Mouse (Mus musculus): ENCODE measurements around the gene Tbc1d8. TPM values are rescaled to one million over a fixed set of nuclear protein-coding genes. Genes with fewer than 3 reads are reported as not detected.

Gene Tbc1d8
- total and polyA plus RNA-seq, 3 experiments, result 1.5 to 2.4 TPM; not detected in 1

DNA sequence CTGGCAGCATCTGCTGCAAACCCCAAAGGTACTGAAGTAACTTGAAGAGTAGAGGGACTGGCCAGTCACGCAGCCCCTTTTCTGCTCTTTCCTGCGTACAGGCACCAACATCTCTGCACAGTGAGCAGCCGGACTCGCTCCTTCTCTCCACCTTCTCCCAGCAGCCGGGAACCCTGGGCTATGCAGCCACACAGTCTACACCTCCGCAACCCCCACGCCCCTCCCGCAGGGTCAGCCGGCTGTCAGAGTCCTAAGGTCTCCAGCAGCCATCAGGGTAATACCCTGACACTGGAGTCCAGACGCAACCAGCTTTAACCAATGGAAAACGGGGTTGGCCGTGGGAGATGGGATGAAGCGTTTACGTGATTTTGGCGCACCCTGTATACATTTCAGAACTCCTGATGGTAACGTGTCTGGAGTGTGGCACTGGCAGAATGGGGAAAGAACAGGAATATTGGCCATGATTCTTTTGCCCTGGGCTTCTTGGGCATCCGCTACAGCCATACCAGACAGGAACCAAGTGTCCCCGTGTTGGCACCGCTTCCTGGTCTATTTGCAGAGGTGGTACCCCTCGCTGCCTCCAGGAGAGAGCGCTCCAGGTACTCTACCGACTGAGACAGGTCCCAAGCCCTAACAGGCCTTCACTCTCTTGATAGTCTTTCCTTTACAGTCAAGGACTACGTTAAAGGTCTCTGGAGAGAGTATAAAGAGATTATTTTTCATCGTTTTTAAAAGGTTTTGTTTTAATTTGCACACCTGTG lies 116.6 kb downstream of the Tbc1d8 start:
- Histone ChIP-seq H3K36me3 (ENCODE audit: control insufficient read depth in 1 of 2, insufficient read depth in 2 of 2, low read length in 2 of 2) (peaks cover 0 to 6% of the 10 kb centered on the region in 2 experiments; a peak in 2 of 4 replicates), H3K4me1 (ENCODE audit: control insufficient read depth in 1 of 2, insufficient read depth in 2 of 2, low read length in 2 of 2) (peaks cover 0 to 14% of the 10 kb centered on the region in 2 experiments; a peak in 2 of 4 replicates), H3K79me2 (ENCODE audit: control insufficient read depth, insufficient read depth, low read length, poor library complexity) (no peaks in the 10 kb centered on the region), H3K27ac (ENCODE audit: control insufficient read depth, low read depth, low read length) (no peak overlapping the region), H3K9me3 (replicated peaks; ENCODE audit: insufficient read depth, low read length) (no peaks in the 10 kb centered on the region), H3K4me3 (ENCODE audit: control insufficient read depth in 1 of 2, insufficient read depth in 1 of 2, low read depth in 2 of 2, low read length in 2 of 2) (no peak overlapping the region), H3K9ac (ENCODE audit: control insufficient read depth, low read depth, low read length, poor library complexity, severe bottlenecking) (no peak overlapping the region), H3K27me3 (ENCODE audit: control insufficient read depth in 1 of 2, insufficient read depth in 2 of 2, low read length in 2 of 2) (peaks cover 1 to 6% of the 10 kb centered on the region in 2 experiments)
- TF ChIP-seq MEF2A (IDR thresholded peaks at IDR 0.05; ENCODE audit: extremely low read depth, insufficient replicate concordance, low read depth, low read length, poor library complexity, severe bottlenecking), result no peak
- TF ChIP-seq ZNF384 (IDR thresholded peaks at IDR 0.05; ENCODE audit: low read depth, low read length), result no peak
- no peak for TF ChIP-seq SMC3 (IDR thresholded peaks at IDR 0.05; ENCODE audit: low read depth, low read length)
- no peak for TF ChIP-seq USF1 (IDR thresholded peaks at IDR 0.05; ENCODE audit: low read depth, low read length)
- TF ChIP-seq ZC3H11A (IDR thresholded peaks at IDR 0.05; ENCODE audit: low read depth, low read length), result no peak
- no peak for TF ChIP-seq ELF1 (IDR thresholded peaks at IDR 0.05; ENCODE audit: low read depth, low read length)
- no peak for TF ChIP-seq CTCF (IDR thresholded peaks at IDR 0.05 in 2 of 3, conservative IDR thresholded peaks at IDR 0.05 in 1 of 3; ENCODE audit: control insufficient read depth in 1 of 3, insufficient read depth in 1 of 3, low read depth in 2 of 3, low read length in 3 of 3, poor library complexity in 1 of 3, severe bottlenecking in 1 of 3)
- no peak for TF ChIP-seq POLR2A (IDR thresholded peaks at IDR 0.05; ENCODE audit: control insufficient read depth in 1 of 2, insufficient read depth in 1 of 2, low read depth in 1 of 2, low read length in 2 of 2, poor library complexity in 1 of 2)
- no peak for TF ChIP-seq MAFK (IDR thresholded peaks at IDR 0.05; ENCODE audit: borderline replicate concordance, low read depth, low read length)
- TF ChIP-seq RCOR1 (IDR thresholded peaks at IDR 0.05; ENCODE audit: low read depth, low read length), result no peak
- TF ChIP-seq MAZ (IDR thresholded peaks at IDR 0.05; ENCODE audit: low read depth, low read length), result no peak
- TF ChIP-seq POLR2AphosphoS2 (IDR thresholded peaks at IDR 0.05; ENCODE audit: low read length), result no peak
- TF ChIP-seq BHLHE40 (IDR thresholded peaks at IDR 0.05; ENCODE audit: borderline replicate concordance, low read depth, low read length), result no peak
- no peak for DNase-seq (ENCODE audit: low read depth, low spot score)

DNA sequence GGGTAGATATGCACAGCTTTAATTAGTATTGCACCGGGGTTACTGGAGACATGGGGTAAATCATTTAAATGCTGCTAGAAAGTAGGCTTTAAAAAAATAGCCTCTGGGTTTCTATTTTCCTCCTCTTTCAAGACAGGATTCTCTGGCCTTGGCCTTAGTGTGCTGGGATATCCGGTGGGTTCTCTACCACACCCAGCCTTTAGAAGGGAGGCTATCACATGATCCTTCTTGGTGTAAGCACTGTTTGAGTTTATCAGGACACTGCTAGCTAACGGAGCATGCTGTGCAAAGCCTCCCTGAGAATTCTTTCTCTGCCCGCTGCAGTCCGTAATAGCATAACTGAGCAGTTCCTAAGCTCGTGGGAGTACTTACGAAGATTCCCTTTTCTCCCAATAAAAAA lies 129.1 kb downstream of the Tbc1d8 start:
- no peaks in the 10 kb centered on the region for H3K79me2 ChIP-seq (ENCODE audit: control insufficient read depth, insufficient read depth, low read length, poor library complexity)
- no peak overlapping the region for H3K4me3 ChIP-seq (ENCODE audit: control insufficient read depth in 1 of 2, insufficient read depth in 1 of 2, low read depth in 2 of 2, low read length in 2 of 2)
- no peaks in the 10 kb centered on the region for H3K4me1 ChIP-seq (ENCODE audit: control insufficient read depth in 1 of 2, insufficient read depth in 2 of 2, low read length in 2 of 2)
- peaks cover 0 to 3% of the 10 kb centered on the region in 2 experiments; a peak in 2 of 4 replicates for H3K27me3 ChIP-seq (ENCODE audit: control insufficient read depth in 1 of 2, insufficient read depth in 2 of 2, low read length in 2 of 2)
- H3K27ac ChIP-seq (ENCODE audit: control insufficient read depth, low read depth, low read length), result no peak overlapping the region
- DNase-seq (ENCODE audit: low read depth, low spot score), result no peak
- no peak overlapping the region for H3K9ac ChIP-seq (ENCODE audit: control insufficient read depth, low read depth, low read length, poor library complexity, severe bottlenecking)
- no peaks in the 10 kb centered on the region for H3K9me3 ChIP-seq (replicated peaks; ENCODE audit: insufficient read depth, low read length)
- H3K36me3 ChIP-seq (ENCODE audit: control insufficient read depth in 1 of 2, insufficient read depth in 2 of 2, low read length in 2 of 2), result no peaks in the 10 kb centered on the region
- TF ChIP-seq GATA1 (IDR thresholded peaks at IDR 0.05; ENCODE audit: low read depth, low read length) (no peak), MAX (IDR thresholded peaks at IDR 0.05; ENCODE audit: low read length) (no peak), HCFC1 (IDR thresholded peaks at IDR 0.05; ENCODE audit: low read depth, low read length) (no peak), CHD2 (IDR thresholded peaks at IDR 0.05; ENCODE audit: low read length) (no peak), MXI1 (IDR thresholded peaks at IDR 0.05; ENCODE audit: low read depth, low read length) (no peak), MAZ (IDR thresholded peaks at IDR 0.05; ENCODE audit: low read depth, low read length) (no peak), ZMIZ1 (IDR thresholded peaks at IDR 0.05; ENCODE audit: low read depth, low read length) (no peak), RCOR1 (IDR thresholded peaks at IDR 0.05; ENCODE audit: low read depth, low read length) (no peak), MYC (IDR thresholded peaks at IDR 0.05; ENCODE audit: low read depth, low read length) (no peak), ETS1 (IDR thresholded peaks at IDR 0.05; ENCODE audit: low read depth, low read length) (no peak), MAFK (IDR thresholded peaks at IDR 0.05; ENCODE audit: borderline replicate concordance, low read depth, low read length) (no peak), POLR2A (IDR thresholded peaks at IDR 0.05; ENCODE audit: control insufficient read depth in 1 of 2, insufficient read depth in 1 of 2, low read depth in 1 of 2, low read length in 2 of 2, poor library complexity in 1 of 2) (no peak), SMC3 (IDR thresholded peaks at IDR 0.05; ENCODE audit: low read depth, low read length) (no peak), POLR2AphosphoS5 (IDR thresholded peaks at IDR 0.05; ENCODE audit: borderline replicate concordance, low read depth, low read length) (no peak), KAT2A (conservative IDR thresholded peaks at IDR 0.05; ENCODE audit: low read depth, low read length) (no peak), ZC3H11A (IDR thresholded peaks at IDR 0.05; ENCODE audit: low read depth, low read length) (no peak), ZKSCAN1 (IDR thresholded peaks at IDR 0.05; ENCODE audit: low read depth, low read length) (no peak), JUND (IDR thresholded peaks at IDR 0.05; ENCODE audit: low read depth, low read length) (no peak)
